Mouse (Mus musculus): ENCODE results near the gene Ppp1r36. TPM values are rescaled to one million over a fixed set of nuclear protein-coding genes. Genes with fewer than 3 reads are reported as not detected.

Ppp1r36 gene
- polyA plus RNA-seq, 1 experiment from 2014 or later, result 0.11 TPM

- H3K4me1 ChIP-seq (ENCODE audit: control insufficient read depth, low read depth, low read length), result peaks cover 24% of the 10 kb centered on the region
- H3K27me3 ChIP-seq (ENCODE audit: control insufficient read depth, insufficient read depth, low read depth, low read length), result peaks cover 38% of the 10 kb centered on the region
- H3K9ac ChIP-seq (ENCODE audit: low read depth, low read length), result peak overlapping the region; percentile 81; the same call in 1 of the 2 replicates
- H3K9me3 ChIP-seq (replicated peaks; ENCODE audit: control insufficient read depth, low read length), result no peaks in the 10 kb centered on the region
- no peak for ATAC-seq (ENCODE audit: low read depth)
- peak overlapping the region; percentile 98 for H3K4me2 ChIP-seq (ENCODE audit: low read depth, low read length)
- no peaks in the 10 kb centered on the region for H3K36me3 ChIP-seq (ENCODE audit: control insufficient read depth, insufficient read depth)
- WGBS (ENCODE audit: insufficient replicate concordance), result 9% methylated on average over 20 of the region's 20 CpGs
- no peak overlapping the region for H3K27ac ChIP-seq (ENCODE audit: low read length)
- peak overlapping the region; percentile 88 for H3K4me3 ChIP-seq (ENCODE audit: low read depth, low read length)
Measured at GRCm38 (mm10) chr12:76404836-76405182, 12.5 kb upstream of the Ppp1r36 start.

GRCm38 (mm10) chr12:76405183-76405970 is 12.0 kb upstream of the Ppp1r36 start:
- Histone ChIP-seq H3K4me1 (ENCODE audit: control insufficient read depth, low read depth, low read length) (peaks cover 24% of the 10 kb centered on the region), H3K4me2 (ENCODE audit: low read depth, low read length) (peak overlapping the region; percentile 98), H3K9ac (ENCODE audit: low read depth, low read length) (no peak overlapping the region), H3K36me3 (ENCODE audit: control insufficient read depth, insufficient read depth) (no peaks in the 10 kb centered on the region), H3K9me3 (replicated peaks; ENCODE audit: control insufficient read depth, low read length) (no peaks in the 10 kb centered on the region), H3K27me3 (ENCODE audit: control insufficient read depth, insufficient read depth, low read depth, low read length) (peaks cover 38% of the 10 kb centered on the region), H3K4me3 (ENCODE audit: low read depth, low read length) (peak overlapping the region; percentile 88), H3K27ac (ENCODE audit: low read length) (no peak overlapping the region)
- 4% methylated on average over 64 of the region's 64 CpGs for WGBS (ENCODE audit: insufficient replicate concordance)
- no peak for ATAC-seq (ENCODE audit: low read depth)

- Histone ChIP-seq H3K9ac (ENCODE audit: low read depth, low read length) (no peak overlapping the region), H3K36me3 (ENCODE audit: control insufficient read depth, insufficient read depth) (no peaks in the 10 kb centered on the region), H3K4me1 (ENCODE audit: control insufficient read depth, low read depth, low read length) (peaks cover 24% of the 10 kb centered on the region), H3K4me3 (ENCODE audit: low read depth, low read length) (peak overlapping the region; percentile 88), H3K4me2 (ENCODE audit: low read depth, low read length) (peak overlapping the region; percentile 98), H3K27ac (ENCODE audit: low read length) (no peak overlapping the region), H3K27me3 (ENCODE audit: control insufficient read depth, insufficient read depth, low read depth, low read length) (peaks cover 38% of the 10 kb centered on the region), H3K9me3 (replicated peaks; ENCODE audit: control insufficient read depth, low read length) (no peaks in the 10 kb centered on the region)
- no peak for ATAC-seq (ENCODE audit: low read depth)
- WGBS (ENCODE audit: insufficient replicate concordance), result 4% methylated on average over 23 of the region's 23 CpGs
Measured at GRCm38 (mm10) chr12:76405971-76406370, 11.4 kb upstream of the Ppp1r36 start.

- Histone ChIP-seq H3K4me1 (ENCODE audit: control insufficient read depth, low read depth, low read length) (peaks cover 24% of the 10 kb centered on the region), H3K4me3 (ENCODE audit: low read depth, low read length) (no peak overlapping the region), H3K27me3 (ENCODE audit: control insufficient read depth, insufficient read depth, low read depth, low read length) (peaks cover 38% of the 10 kb centered on the region), H3K9me3 (replicated peaks; ENCODE audit: control insufficient read depth, low read length) (no peaks in the 10 kb centered on the region), H3K9ac (ENCODE audit: low read depth, low read length) (no peak overlapping the region), H3K36me3 (ENCODE audit: control insufficient read depth, insufficient read depth) (no peaks in the 10 kb centered on the region), H3K27ac (ENCODE audit: low read length) (no peak overlapping the region), H3K4me2 (ENCODE audit: low read depth, low read length) (no peak overlapping the region)
- no peak for ATAC-seq (ENCODE audit: low read depth)
- 45% methylated on average over 1 of the region's 1 CpGs for WGBS (ENCODE audit: insufficient replicate concordance)
Measured at GRCm38 (mm10) chr12:76407184-76407583, 10.2 kb upstream of the Ppp1r36 start.

GRCm38 (mm10) chr12:76409166-76409565 is 8.2 kb upstream of the Ppp1r36 start:
- Histone ChIP-seq H3K9me3 (replicated peaks; ENCODE audit: control insufficient read depth, low read length) (no peaks in the 10 kb centered on the region), H3K4me2 (ENCODE audit: low read depth, low read length) (no peak overlapping the region), H3K4me1 (ENCODE audit: control insufficient read depth, low read depth, low read length) (peaks cover 17% of the 10 kb centered on the region), H3K36me3 (ENCODE audit: control insufficient read depth, insufficient read depth) (no peaks in the 10 kb centered on the region), H3K27ac (ENCODE audit: low read length) (no peak overlapping the region), H3K9ac (ENCODE audit: low read depth, low read length) (no peak overlapping the region), H3K27me3 (ENCODE audit: control insufficient read depth, insufficient read depth, low read depth, low read length) (peaks cover 38% of the 10 kb centered on the region), H3K4me3 (ENCODE audit: low read depth, low read length) (no peak overlapping the region)
- no peak for ATAC-seq (ENCODE audit: low read depth)
- WGBS (ENCODE audit: insufficient replicate concordance), result 50% methylated on average over 4 of the region's 4 CpGs

- Histone ChIP-seq H3K36me3 (ENCODE audit: control insufficient read depth, insufficient read depth) (no peaks in the 10 kb centered on the region), H3K4me1 (ENCODE audit: control insufficient read depth, low read depth, low read length) (no peaks in the 10 kb centered on the region; the same call in 1 of the 2 replicates), H3K4me2 (ENCODE audit: low read depth, low read length) (no peak overlapping the region), H3K27me3 (ENCODE audit: control insufficient read depth, insufficient read depth, low read depth, low read length) (peaks cover 19% of the 10 kb centered on the region), H3K27ac (ENCODE audit: low read length) (no peak overlapping the region), H3K9me3 (replicated peaks; ENCODE audit: control insufficient read depth, low read length) (peaks cover 4% of the 10 kb centered on the region; the same call in 1 of the 2 replicates), H3K4me3 (ENCODE audit: low read depth, low read length) (no peak overlapping the region), H3K9ac (ENCODE audit: low read depth, low read length) (no peak overlapping the region)
- WGBS (ENCODE audit: insufficient replicate concordance), result 55% methylated on average over 11 of the region's 12 CpGs
- ATAC-seq (ENCODE audit: low read depth), result no peak
Measured at GRCm38 (mm10) chr12:76415383-76416010, 1.8 kb upstream of the Ppp1r36 start.

- H3K9me3 ChIP-seq (replicated peaks; ENCODE audit: control insufficient read depth, low read length), result peaks cover 4% of the 10 kb centered on the region; the same call in 1 of the 2 replicates
- peaks cover 19% of the 10 kb centered on the region for H3K27me3 ChIP-seq (ENCODE audit: control insufficient read depth, insufficient read depth, low read depth, low read length)
- H3K27ac ChIP-seq (ENCODE audit: low read length), result no peak overlapping the region
- H3K9ac ChIP-seq (ENCODE audit: low read depth, low read length), result no peak overlapping the region
- 83% methylated on average over 5 of the region's 5 CpGs for WGBS (ENCODE audit: insufficient replicate concordance)
- H3K4me1 ChIP-seq (ENCODE audit: control insufficient read depth, low read depth, low read length), result no peaks in the 10 kb centered on the region; the same call in 1 of the 2 replicates
- ATAC-seq (ENCODE audit: low read depth), result no peak
- no peak overlapping the region for H3K4me3 ChIP-seq (ENCODE audit: low read depth, low read length)
- H3K36me3 ChIP-seq (ENCODE audit: control insufficient read depth, insufficient read depth), result no peaks in the 10 kb centered on the region
- no peak overlapping the region for H3K4me2 ChIP-seq (ENCODE audit: low read depth, low read length)
Measured at GRCm38 (mm10) chr12:76418346-76418745, 1.0 kb downstream of the Ppp1r36 start.

- no peaks in the 10 kb centered on the region for H3K36me3 ChIP-seq (ENCODE audit: control insufficient read depth, insufficient read depth)
- no peak overlapping the region for H3K27ac ChIP-seq (ENCODE audit: low read length)
- H3K9ac ChIP-seq (ENCODE audit: low read depth, low read length), result no peak overlapping the region
- H3K9me3 ChIP-seq (replicated peaks; ENCODE audit: control insufficient read depth, low read length), result no peaks in the 10 kb centered on the region
- no peak overlapping the region for H3K4me3 ChIP-seq (ENCODE audit: low read depth, low read length)
- H3K4me2 ChIP-seq (ENCODE audit: low read depth, low read length), result no peak overlapping the region
- no peaks in the 10 kb centered on the region for H3K27me3 ChIP-seq (ENCODE audit: control insufficient read depth, insufficient read depth, low read depth, low read length)
- ATAC-seq (ENCODE audit: low read depth), result no peak
- H3K4me1 ChIP-seq (ENCODE audit: control insufficient read depth, low read depth, low read length), result no peaks in the 10 kb centered on the region
- 58% methylated on average over 3 of the region's 3 CpGs for WGBS (ENCODE audit: insufficient replicate concordance)
Measured at GRCm38 (mm10) chr12:76425256-76425655, 7.9 kb downstream of the Ppp1r36 start.

- Histone ChIP-seq H3K9me3 (replicated peaks; ENCODE audit: control insufficient read depth, low read length) (no peaks in the 10 kb centered on the region), H3K9ac (ENCODE audit: low read depth, low read length) (no peak overlapping the region), H3K4me2 (ENCODE audit: low read depth, low read length) (no peak overlapping the region), H3K4me1 (ENCODE audit: control insufficient read depth, low read depth, low read length) (no peaks in the 10 kb centered on the region), H3K4me3 (ENCODE audit: low read depth, low read length) (no peak overlapping the region), H3K36me3 (ENCODE audit: control insufficient read depth, insufficient read depth) (no peaks in the 10 kb centered on the region), H3K27me3 (ENCODE audit: control insufficient read depth, insufficient read depth, low read depth, low read length) (0 out of 2 replicates have a peak, but pooled peaks cover 2% of the 10 kb centered on the region), H3K27ac (ENCODE audit: low read length) (no peak overlapping the region)
- WGBS (ENCODE audit: insufficient replicate concordance), result 46% methylated on average over 5 of the region's 5 CpGs
- no peak for ATAC-seq (ENCODE audit: low read depth)
Measured at GRCm38 (mm10) chr12:76427546-76427945, 10.2 kb downstream of the Ppp1r36 start.
